Mouse (Mus musculus): Measurements from ENCODE around the gene Plek2.

GRCm38 (mm10) chr12:78956405-78956804, 49.6 kb upstream of the Plek2 start:
- TF ChIP-seq CTCF (IDR thresholded peaks at IDR 0.05; ENCODE audit: low read depth): no peak
- TF ChIP-seq EP300 (optimal IDR thresholded peaks at IDR 0.05): no peak
